Comparison of ENCODE assay signal across 26 mouse cellular contexts in the genomic region with DNA sequence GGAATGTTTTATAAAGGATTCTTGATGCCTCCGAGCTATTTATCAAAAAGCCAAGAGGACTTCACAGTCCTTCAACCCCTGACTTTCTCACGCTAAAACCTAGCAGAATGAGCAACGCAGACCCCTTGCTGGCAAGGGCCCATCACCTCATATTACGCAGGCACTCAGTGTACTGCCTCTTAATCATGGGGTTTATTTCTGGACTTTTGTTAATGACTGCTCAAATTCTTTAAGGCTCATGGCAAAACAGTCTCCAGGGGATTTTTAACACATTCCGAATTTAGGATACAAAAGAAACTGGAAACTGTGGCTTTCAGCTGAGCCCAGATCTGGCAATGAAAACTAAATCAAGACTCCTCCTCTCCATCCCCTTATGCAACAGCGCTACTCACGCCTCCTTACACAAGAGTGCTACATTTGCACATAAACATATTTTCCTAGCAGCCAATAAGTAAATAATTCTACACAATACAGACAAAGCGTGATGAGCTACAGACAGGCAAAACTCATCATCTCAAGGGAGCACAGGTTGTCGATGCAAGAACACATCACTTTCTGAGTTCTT.
DNase-seq lines count a peak whose midpoint lies in the region; ATAC-seq and TF ChIP-seq lines count a peak whose summit lies in the region.
"Had no signal": no experiment of that assay in that cellular context is flagged by ENCODE, and none has a peak within 500 bp of the region (broad histone marks: within the 10 kb centered on the region; RNA-seq: fewer than 3 reads in every experiment).

No protein-coding gene starts in this region.

- no peak for TF ChIP-seq CTCF in lung, embryonic 14.5 days (IDR thresholded peaks at IDR 0.05; ENCODE audit: low read depth)

- H3K27me3 ChIP-seq in lung, embryonic 14.5 days (ENCODE audit: insufficient read depth, low read length), result no peaks in the 10 kb centered on the region
- H3K27me3 ChIP-seq: embryonic facial prominence, embryonic 12.5 days; forebrain, embryonic 15.5 days; heart, embryonic 15.5 days; hindbrain, embryonic 13.5 days had no signal

- H3K36me3 ChIP-seq in lung, embryonic 14.5 days (ENCODE audit: insufficient read depth), result no peaks in the 10 kb centered on the region
- H3K36me3 ChIP-seq: embryonic facial prominence, embryonic 12.5 days; forebrain, embryonic 10.5 days; forebrain, embryonic 15.5 days; heart, embryonic 15.5 days; hindbrain, embryonic 13.5 days had no signal

- H3K27ac ChIP-seq in lung, embryonic 14.5 days (ENCODE audit: low read depth), result no peak overlapping the region
- H3K27ac ChIP-seq: embryonic facial prominence, embryonic 12.5 days; forebrain, embryonic 10.5 days; forebrain, embryonic 15.5 days; gastrocnemius, adult 2 months; heart, adult 2 months; heart, embryonic 15.5 days; hindbrain, embryonic 13.5 days; hindbrain, postnatal 0 days had no signal

- peak; percentile 41; the same call in 1 of the 2 replicates for ATAC-seq in frontal cortex, adult (ENCODE audit: low TSS enrichment)
- no peak for ATAC-seq in lung, embryonic 14.5 days (ENCODE audit: insufficient read depth)
- ATAC-seq: forebrain, embryonic 15.5 days; hindbrain, postnatal 0 days had no signal

- no peaks in the 10 kb centered on the region for H3K4me1 ChIP-seq in lung, embryonic 14.5 days (ENCODE audit: insufficient read depth)
- H3K4me1 ChIP-seq: embryonic facial prominence, embryonic 12.5 days; forebrain, embryonic 15.5 days; heart, embryonic 15.5 days had no signal

- no peak overlapping the region for H3K9ac ChIP-seq in lung, embryonic 14.5 days
- H3K9ac ChIP-seq: embryonic facial prominence, embryonic 12.5 days; forebrain, embryonic 15.5 days; heart, embryonic 15.5 days; hindbrain, embryonic 13.5 days had no signal

- 63% methylated on average over 9 of the region's 9 CpGs for WGBS in lung, embryonic 14.5 days

- no peaks in the 10 kb centered on the region for H3K9me3 ChIP-seq in lung, embryonic 14.5 days (ENCODE audit: low read depth, low read length)
- H3K9me3 ChIP-seq: embryonic facial prominence, embryonic 12.5 days; forebrain, embryonic 10.5 days; forebrain, embryonic 15.5 days; heart, embryonic 15.5 days; hindbrain, embryonic 13.5 days had no signal

- no peak overlapping the region for H3K4me2 ChIP-seq in lung, embryonic 14.5 days
- H3K4me2 ChIP-seq: embryonic facial prominence, embryonic 12.5 days; forebrain, embryonic 15.5 days; heart, embryonic 11.5 days; heart, embryonic 15.5 days; hindbrain, embryonic 13.5 days had no signal

- DNase-seq in frontal cortex, postnatal 25 days (ENCODE audit: low spot score in 2 of 2), result no peak
- DNase-seq in lung, embryonic 14.5 days, result peak; percentile 55
- DNase-seq in lung, postnatal 14 days, result no peak
- peak; percentile 48 for DNase-seq in NIH3T3 (ENCODE audit: low read depth)
- DNase-seq in forelimb bud, embryonic 11.5 days (ENCODE audit: low read depth, low spot score), result peak; percentile 5
- no peak for DNase-seq in right cerebral cortex, postnatal 14 days
- DNase-seq in left cerebral cortex, adult 8-10 months (ENCODE audit: low spot score in 2 of 2), result no peak
- DNase-seq: adrenal gland, adult 2 months; adrenal gland, postnatal 25 days; cerebellum, adult 11 months; cerebellum, adult 8-10 months; cerebellum, postnatal 14 days; embryo, embryonic 11 days; gastrocnemius, adult 2 months; gastrocnemius, postnatal 36 days; heart, adult 2 months; heart, postnatal 14 days had no signal

- no peak overlapping the region for H3K4me3 ChIP-seq in lung, embryonic 14.5 days (ENCODE audit: low read depth, low read length)
- H3K4me3 ChIP-seq: embryonic facial prominence, embryonic 12.5 days; erythroblast, embryonic 14.5 days; forebrain, embryonic 10.5 days; forebrain, embryonic 15.5 days; gastrocnemius, adult 2 months; heart, adult 2 months; heart, embryonic 15.5 days; hindbrain, embryonic 13.5 days had no signal

Comparison
In these comparisons a context has a peak if more than half of its experiments do, and no peak if none do; other contexts are left out.
1. DNase-seq: peak in lung, embryonic 14.5 days (single experiment), NIH3T3 (single experiment) and forelimb bud, embryonic 11.5 days (single experiment); none in frontal cortex, postnatal 25 days (0 of 2), lung, postnatal 14 days (single experiment), right cerebral cortex, postnatal 14 days (single experiment) and left cerebral cortex, adult 8-10 months (0 of 2).